Mouse (Mus musculus): ENCODE measurements around the gene Reep1. TPM values are rescaled to one million over a fixed set of nuclear protein-coding genes. Genes with fewer than 3 reads are reported as not detected.

Reep1 gene
- polyA plus RNA-seq, 1 experiment from 2014 or later: 20.3 TPM

DNA sequence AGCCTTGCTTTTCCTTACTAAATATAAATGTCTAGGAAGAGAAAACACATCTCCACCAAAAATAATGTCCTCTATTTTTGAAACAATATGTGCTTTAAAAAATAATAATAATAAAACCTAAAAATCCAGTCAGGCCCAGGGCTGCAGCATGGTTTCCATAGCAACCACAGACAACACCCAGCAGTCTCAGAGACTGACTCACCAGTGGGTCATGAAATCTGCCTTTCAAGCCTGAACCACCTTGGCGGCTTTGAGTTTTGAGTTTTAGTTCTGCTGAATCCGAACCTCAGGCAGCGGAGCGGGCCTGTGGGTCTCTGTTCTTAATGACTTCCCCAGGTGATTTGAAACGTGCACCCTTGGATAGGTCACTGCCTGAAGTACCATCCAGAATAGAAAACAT lies 75.8 kb downstream of the Reep1 start:
- ATAC-seq (replicated peaks; ENCODE audit: extremely low read depth, insufficient read depth, low FRiP score): no peak
- 90% methylated on average over 5 of the region's 5 CpGs for WGBS

DNA sequence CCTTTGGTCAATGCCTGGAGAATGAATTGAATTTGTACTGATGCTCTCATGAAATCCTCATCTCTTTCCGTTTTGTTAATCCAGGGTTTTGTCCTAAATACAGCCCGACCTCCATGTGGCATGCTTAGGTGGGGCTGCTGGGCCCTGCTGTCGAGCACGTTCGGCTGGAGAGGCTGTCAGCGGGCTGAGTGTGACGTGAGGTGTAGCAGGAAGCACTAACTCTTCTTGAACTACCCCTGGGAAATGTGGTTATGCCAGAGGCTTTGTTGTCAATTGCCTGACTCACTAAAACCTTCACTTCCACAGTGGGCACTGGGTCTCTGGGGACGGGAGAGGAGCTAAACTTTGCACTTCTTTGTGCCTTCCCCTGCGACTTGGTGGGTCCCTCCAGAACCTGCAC lies 81.0 kb downstream of the Reep1 start:
- H3K27me3 ChIP-seq (ENCODE audit: control insufficient read depth, insufficient read depth, low read length): no peaks in the 10 kb centered on the region
- H3K27ac ChIP-seq (ENCODE audit: low read length): 0 out of 2 replicates have a peak overlapping the region, but pooled peaks have one; percentile 7
- peaks cover 12% of the 10 kb centered on the region for H3K4me1 ChIP-seq (ENCODE audit: control insufficient read depth, insufficient read depth, low read length)
- no peak overlapping the region for H3K4me3 ChIP-seq (ENCODE audit: low read length)
- H3K9me3 ChIP-seq (replicated peaks; ENCODE audit: control insufficient read depth, low read length): 0 out of 2 replicates have a peak, but pooled peaks cover 5% of the 10 kb centered on the region
- no peak overlapping the region for H3K9ac ChIP-seq (ENCODE audit: low read length)
- WGBS: 31% methylated on average over 9 of the region's 9 CpGs
- no peak overlapping the region for H3K4me2 ChIP-seq (ENCODE audit: low read depth, low read length)
- peak; percentile 64; the same call in 1 of the 2 replicates for ATAC-seq (replicated peaks; ENCODE audit: extremely low read depth, insufficient read depth, low FRiP score)
- peaks cover 4% of the 10 kb centered on the region for H3K36me3 ChIP-seq (ENCODE audit: control insufficient read depth, insufficient read depth)

More for the DNA sequence above, 75.8 kb downstream of the Reep1 start:
- no peak overlapping the region for H3K9ac ChIP-seq (ENCODE audit: low read length)
- H3K4me2 ChIP-seq (ENCODE audit: low read depth, low read length): no peak overlapping the region
- peaks cover 11% of the 10 kb centered on the region for H3K4me1 ChIP-seq (ENCODE audit: control insufficient read depth, insufficient read depth, low read length)
- H3K36me3 ChIP-seq (ENCODE audit: control insufficient read depth, insufficient read depth): peaks cover 6% of the 10 kb centered on the region
- no peak overlapping the region for H3K27ac ChIP-seq (ENCODE audit: low read length)
- H3K9me3 ChIP-seq (replicated peaks; ENCODE audit: control insufficient read depth, low read length): 0 out of 2 replicates have a peak, but pooled peaks cover 5% of the 10 kb centered on the region
- no peaks in the 10 kb centered on the region for H3K27me3 ChIP-seq (ENCODE audit: control insufficient read depth, insufficient read depth, low read length)
- no peak overlapping the region for H3K4me3 ChIP-seq (ENCODE audit: low read length)

DNA sequence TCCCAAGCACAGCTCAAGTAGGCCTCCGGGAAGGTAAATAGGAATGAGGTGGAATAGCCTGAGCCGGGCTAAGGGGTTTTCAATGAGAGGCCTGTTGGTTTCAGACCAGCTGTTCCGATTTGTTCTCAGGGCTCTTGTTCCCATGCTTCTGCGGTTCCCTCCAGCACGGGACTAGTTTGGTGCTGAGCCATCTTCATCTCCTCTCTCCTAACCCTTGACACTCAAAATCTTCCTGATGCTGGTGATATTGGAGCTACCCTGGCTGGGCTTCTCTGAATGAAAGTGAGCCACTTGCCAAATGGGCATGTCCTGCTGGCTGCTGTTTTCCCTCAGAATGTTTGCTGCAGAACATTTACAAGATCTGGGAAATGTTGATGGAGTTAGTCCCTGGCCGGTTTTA lies 84.4 kb downstream of the Reep1 start:
- Histone ChIP-seq H3K9me3 (replicated peaks; ENCODE audit: control insufficient read depth, low read length) (no peaks in the 10 kb centered on the region), H3K4me2 (ENCODE audit: low read depth, low read length) (no peak overlapping the region), H3K4me1 (ENCODE audit: control insufficient read depth, insufficient read depth, low read length) (peaks cover 8% of the 10 kb centered on the region), H3K36me3 (ENCODE audit: control insufficient read depth, insufficient read depth) (peaks cover 3% of the 10 kb centered on the region), H3K9ac (ENCODE audit: low read length) (no peak overlapping the region), H3K27ac (ENCODE audit: low read length) (no peak overlapping the region), H3K27me3 (ENCODE audit: control insufficient read depth, insufficient read depth, low read length) (no peaks in the 10 kb centered on the region), H3K4me3 (ENCODE audit: low read length) (no peak overlapping the region)
- 79% methylated on average over 6 of the region's 6 CpGs for WGBS
- no peak for ATAC-seq (replicated peaks; ENCODE audit: extremely low read depth, insufficient read depth, low FRiP score)

DNA sequence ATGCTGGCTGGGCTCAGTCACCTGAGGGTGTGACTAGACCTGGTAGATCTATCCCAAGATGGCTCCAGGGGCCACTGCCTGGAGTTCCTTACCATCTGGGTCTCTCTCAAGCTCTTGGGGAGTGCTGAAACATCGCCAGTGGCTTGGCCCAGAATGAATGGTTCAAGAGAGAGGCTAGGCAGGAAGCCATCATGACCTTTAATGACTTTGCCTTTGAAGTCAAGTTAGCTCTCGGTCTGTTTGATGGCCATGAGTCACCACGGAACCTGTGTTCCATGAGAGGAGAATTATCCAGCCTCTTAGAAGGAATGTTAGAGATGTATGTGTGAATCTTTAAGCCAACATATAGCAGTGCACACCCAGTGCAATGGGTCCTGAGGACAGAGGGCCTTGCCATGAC lies 92.0 kb downstream of the Reep1 start:
- Histone ChIP-seq H3K4me1 (ENCODE audit: control insufficient read depth, insufficient read depth, low read length) (0 out of 2 replicates have a peak, but pooled peaks cover 5% of the 10 kb centered on the region), H3K9me3 (replicated peaks; ENCODE audit: control insufficient read depth, low read length) (no peaks in the 10 kb centered on the region), H3K36me3 (ENCODE audit: control insufficient read depth, insufficient read depth) (peaks cover 3% of the 10 kb centered on the region), H3K4me3 (ENCODE audit: low read length) (no peak overlapping the region), H3K27me3 (ENCODE audit: control insufficient read depth, insufficient read depth, low read length) (no peaks in the 10 kb centered on the region), H3K9ac (ENCODE audit: low read length) (no peak overlapping the region), H3K27ac (ENCODE audit: low read length) (no peak overlapping the region), H3K4me2 (ENCODE audit: low read depth, low read length) (no peak overlapping the region)
- 62% methylated on average over 3 of the region's 3 CpGs for WGBS
- ATAC-seq (replicated peaks; ENCODE audit: extremely low read depth, insufficient read depth, low FRiP score): no peak

DNA sequence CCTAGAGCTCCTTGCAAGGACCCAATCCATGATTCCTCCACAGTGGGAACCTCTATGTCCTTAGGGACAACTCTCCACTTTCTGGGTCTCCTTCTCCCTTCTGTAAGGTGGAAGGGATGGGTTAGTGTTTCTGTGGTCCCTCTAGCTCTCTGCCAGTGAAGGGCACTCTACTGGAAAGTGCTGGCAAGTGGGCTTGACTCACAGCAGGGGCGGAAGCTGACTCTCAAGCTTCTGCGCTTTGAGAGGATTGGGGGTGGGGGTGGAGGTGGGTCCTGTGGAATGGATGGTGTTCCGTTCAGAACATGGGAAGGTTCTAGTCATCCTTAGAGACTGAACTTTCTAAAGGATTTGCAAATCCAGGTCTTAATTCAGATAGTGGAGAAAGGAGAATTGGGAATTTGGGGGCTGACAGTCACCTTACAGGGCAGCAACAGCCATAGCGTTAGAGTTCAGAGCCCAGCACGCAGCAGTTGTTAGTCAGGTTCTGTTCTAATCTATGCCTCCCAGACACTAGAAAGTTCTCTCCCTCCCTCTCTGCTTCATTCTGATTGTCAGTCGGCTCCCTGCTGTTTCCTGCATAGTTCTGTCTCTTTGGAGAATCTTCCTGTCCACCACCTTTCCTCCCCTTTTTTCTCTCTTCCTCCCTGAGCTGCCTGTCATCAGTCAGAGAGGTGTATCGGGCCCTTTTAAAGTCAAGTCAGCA lies 93.8 kb downstream of the Reep1 start:
- Histone ChIP-seq H3K4me3 (ENCODE audit: low read length) (no peak overlapping the region), H3K36me3 (ENCODE audit: control insufficient read depth, insufficient read depth) (no peaks in the 10 kb centered on the region), H3K27ac (ENCODE audit: low read length) (no peak overlapping the region), H3K27me3 (ENCODE audit: control insufficient read depth, insufficient read depth, low read length) (no peaks in the 10 kb centered on the region), H3K9ac (ENCODE audit: low read length) (no peak overlapping the region), H3K9me3 (replicated peaks; ENCODE audit: control insufficient read depth, low read length) (no peaks in the 10 kb centered on the region), H3K4me2 (ENCODE audit: low read depth, low read length) (no peak overlapping the region), H3K4me1 (ENCODE audit: control insufficient read depth, insufficient read depth, low read length) (peaks cover 21% of the 10 kb centered on the region)
- 51% methylated on average over 7 of the region's 7 CpGs for WGBS
- no peak for ATAC-seq (replicated peaks; ENCODE audit: extremely low read depth, insufficient read depth, low FRiP score)

DNA sequence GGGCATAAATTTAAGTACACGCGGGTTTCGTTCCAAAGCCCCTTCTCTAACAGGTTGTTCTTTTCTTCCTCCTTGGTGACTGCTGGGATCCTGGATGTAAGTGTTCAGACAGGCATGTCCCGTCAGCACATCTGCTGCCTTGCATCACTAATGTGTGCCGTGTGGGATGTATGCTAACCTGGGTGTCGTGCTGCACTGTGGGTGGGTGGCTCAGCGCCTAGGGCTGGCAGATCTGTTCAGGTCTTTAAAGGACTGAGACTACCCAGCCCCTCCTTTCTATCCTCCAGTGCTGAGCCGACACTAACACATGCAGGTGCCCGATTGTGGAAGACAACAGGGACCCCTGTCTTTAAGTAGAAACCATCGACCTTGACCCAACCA lies 94.3 kb downstream of the Reep1 start:
- Histone ChIP-seq H3K9ac (ENCODE audit: low read length) (no peak overlapping the region), H3K27me3 (ENCODE audit: control insufficient read depth, insufficient read depth, low read length) (no peaks in the 10 kb centered on the region), H3K9me3 (replicated peaks; ENCODE audit: control insufficient read depth, low read length) (no peaks in the 10 kb centered on the region), H3K4me1 (ENCODE audit: control insufficient read depth, insufficient read depth, low read length) (peaks cover 21% of the 10 kb centered on the region), H3K27ac (ENCODE audit: low read length) (no peak overlapping the region), H3K4me2 (ENCODE audit: low read depth, low read length) (no peak overlapping the region), H3K36me3 (ENCODE audit: control insufficient read depth, insufficient read depth) (no peaks in the 10 kb centered on the region), H3K4me3 (ENCODE audit: low read length) (no peak overlapping the region)
- ATAC-seq (replicated peaks; ENCODE audit: extremely low read depth, insufficient read depth, low FRiP score): no peak
- WGBS: 71% methylated on average over 10 of the region's 10 CpGs

DNA sequence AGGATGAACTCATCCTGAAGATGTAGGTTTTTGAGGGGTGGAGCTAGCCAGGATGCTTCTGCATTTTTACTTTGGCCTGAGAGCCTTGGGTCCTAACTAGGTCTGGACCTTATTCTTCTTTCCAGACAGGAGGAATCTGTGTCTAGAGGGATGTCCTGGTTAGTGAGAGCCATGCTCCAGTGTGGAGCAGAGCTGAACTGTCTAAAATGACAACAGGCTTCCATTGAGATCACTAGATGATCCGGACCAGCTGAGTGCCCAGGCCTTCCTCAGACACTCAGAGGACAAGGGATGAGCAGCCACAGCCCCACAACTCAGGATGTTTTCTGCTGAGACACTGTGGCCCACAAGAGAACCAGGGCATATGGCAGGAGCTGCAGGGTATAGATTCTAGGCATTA lies 96.2 kb downstream of the Reep1 start:
- Histone ChIP-seq H3K4me3 (ENCODE audit: low read length) (no peak overlapping the region), H3K9ac (ENCODE audit: low read length) (peak overlapping the region; percentile 5; the same call in 1 of the 2 replicates), H3K27ac (ENCODE audit: low read length) (peak overlapping the region; percentile 90), H3K36me3 (ENCODE audit: control insufficient read depth, insufficient read depth) (0 out of 2 replicates have a peak, but pooled peaks cover 2% of the 10 kb centered on the region), H3K27me3 (ENCODE audit: control insufficient read depth, insufficient read depth, low read length) (no peaks in the 10 kb centered on the region), H3K9me3 (replicated peaks; ENCODE audit: control insufficient read depth, low read length) (no peaks in the 10 kb centered on the region), H3K4me1 (ENCODE audit: control insufficient read depth, insufficient read depth, low read length) (peaks cover 21% of the 10 kb centered on the region), H3K4me2 (ENCODE audit: low read depth, low read length) (no peak overlapping the region)
- no peak for ATAC-seq (replicated peaks; ENCODE audit: extremely low read depth, insufficient read depth, low FRiP score)
- WGBS: 78% methylated on average over 1 of the region's 1 CpGs

DNA sequence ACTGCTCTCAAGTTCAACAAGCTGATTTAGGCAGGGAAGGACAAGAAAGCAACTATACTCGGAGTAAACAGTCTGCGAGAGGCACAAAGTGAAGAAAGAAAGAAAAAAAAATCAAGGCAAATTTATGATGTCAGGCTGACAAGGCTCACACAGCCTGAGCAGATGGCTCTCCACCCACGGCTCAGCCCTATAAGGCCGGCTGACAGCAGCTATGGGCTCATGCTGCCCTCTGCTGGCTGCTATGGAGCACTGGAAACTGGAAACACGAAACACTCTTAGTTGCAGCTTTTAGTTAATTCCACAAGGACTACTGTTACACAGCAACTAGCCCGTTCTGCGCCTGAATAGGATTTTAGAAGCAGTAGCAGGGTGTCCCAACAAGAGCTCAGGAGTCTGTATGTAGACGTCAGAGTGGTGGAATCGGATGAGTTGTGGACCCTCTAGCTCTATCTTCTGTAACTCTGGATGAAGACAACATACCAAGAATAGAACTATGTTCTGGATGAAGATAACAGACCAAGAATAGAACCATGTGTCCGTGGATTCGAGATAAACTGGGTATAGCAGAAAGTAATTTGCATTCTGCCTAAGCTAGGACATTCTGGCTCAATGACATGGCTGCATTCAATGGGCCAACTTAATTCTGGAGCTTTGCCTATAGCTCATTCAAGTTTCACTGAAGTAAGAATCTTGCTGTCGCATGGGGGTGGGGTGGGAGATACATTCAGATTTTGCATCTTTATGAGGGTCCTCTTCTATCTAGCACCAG lies 96.9 kb downstream of the Reep1 start:
- Histone ChIP-seq H3K27me3 (ENCODE audit: control insufficient read depth, insufficient read depth, low read length) (no peaks in the 10 kb centered on the region), H3K4me3 (ENCODE audit: low read length) (peak overlapping the region; percentile 32), H3K36me3 (ENCODE audit: control insufficient read depth, insufficient read depth) (peaks cover 4% of the 10 kb centered on the region; the same call in 1 of the 2 replicates), H3K27ac (ENCODE audit: low read length) (peak overlapping the region; percentile 90), H3K4me1 (ENCODE audit: control insufficient read depth, insufficient read depth, low read length) (peaks cover 21% of the 10 kb centered on the region), H3K4me2 (ENCODE audit: low read depth, low read length) (peak overlapping the region; percentile 54), H3K9me3 (replicated peaks; ENCODE audit: control insufficient read depth, low read length) (no peaks in the 10 kb centered on the region), H3K9ac (ENCODE audit: low read length) (peak overlapping the region; percentile 21)
- peak; percentile 83 for ATAC-seq (replicated peaks; ENCODE audit: extremely low read depth, insufficient read depth, low FRiP score)
- WGBS: 11% methylated on average over 12 of the region's 12 CpGs

DNA sequence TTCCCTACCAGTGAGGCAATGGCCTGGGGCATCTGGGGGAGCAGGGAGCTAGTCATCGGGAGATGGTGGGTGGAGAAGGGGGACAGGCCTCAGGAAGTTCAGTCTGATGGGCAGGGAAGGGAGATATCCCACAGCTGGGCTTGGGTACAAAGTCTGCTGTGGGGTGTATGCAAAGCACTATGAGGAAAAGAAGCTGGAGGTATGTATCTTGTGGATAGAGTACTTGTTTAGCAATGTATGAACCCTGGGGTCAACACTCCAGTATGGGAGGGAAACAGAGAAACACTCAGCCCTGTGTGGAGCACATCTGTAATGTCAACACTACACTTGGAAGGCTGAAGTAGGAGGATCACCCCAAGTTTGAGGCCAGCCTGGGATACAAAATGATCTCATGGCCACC lies 99.4 kb downstream of the Reep1 start:
- no peak overlapping the region for H3K4me2 ChIP-seq (ENCODE audit: low read depth, low read length)
- H3K4me1 ChIP-seq (ENCODE audit: control insufficient read depth, insufficient read depth, low read length): peaks cover 21% of the 10 kb centered on the region
- 38% methylated on average over 1 of the region's 1 CpGs for WGBS
- no peak overlapping the region for H3K27ac ChIP-seq (ENCODE audit: low read length)
- H3K36me3 ChIP-seq (ENCODE audit: control insufficient read depth, insufficient read depth): peaks cover 11% of the 10 kb centered on the region; the same call in 1 of the 2 replicates
- no peak overlapping the region for H3K9ac ChIP-seq (ENCODE audit: low read length)
- H3K27me3 ChIP-seq (ENCODE audit: control insufficient read depth, insufficient read depth, low read length): no peaks in the 10 kb centered on the region
- no peak for ATAC-seq (replicated peaks; ENCODE audit: extremely low read depth, insufficient read depth, low FRiP score)
- H3K4me3 ChIP-seq (ENCODE audit: low read length): no peak overlapping the region
- no peaks in the 10 kb centered on the region for H3K9me3 ChIP-seq (replicated peaks; ENCODE audit: control insufficient read depth, low read length)

Measured in heart, embryonic 16.5 days (tissue).